Mouse (Mus musculus) ES-Bruce4 (cell line): ENCODE results near the gene Htr1f.

Source experiments
- CTCF ChIP-seq: IDR thresholded peaks from one replicate; pipeline ENCODE4 v1.8.1; 2011; ENCODE audit warnings: low read depth, low read length
- EP300 ChIP-seq: IDR thresholded peaks from 2 replicates; pipeline ENCODE4 v1.6.1; 2011; ENCODE audit warnings: low read depth, low read length; ENCODE audit not compliant: insufficient read depth
- POLR2A ChIP-seq: IDR thresholded peaks from one replicate; pipeline ENCODE4 v1.8.1; 2011; ENCODE audit warnings: low read length; ENCODE audit not compliant: insufficient read depth

- no peak for TF ChIP-seq CTCF
- no peak for TF ChIP-seq POLR2A
- no peak for TF ChIP-seq EP300
These were observed 182.2 kb downstream of the Htr1f start for GRCm38 (mm10) chr16:64923500-64923899.
